Mouse (Mus musculus) CH12.LX (cell line): Measurements from ENCODE around the gene Prkacb. TPM values are rescaled to one million over a fixed set of nuclear protein-coding genes. Genes with fewer than 3 reads are reported as not detected.
"Not testable (repeated sequence)": the region's sequence is repeated elsewhere in the genome, so short reads cannot be mapped to it uniquely, and the experiment has no call there.

Experiments used
- DNase-seq: peaks from one replicate; pipeline ENCODE4 v3.0.0-alpha.2; 2013; ENCODE audit errors: extremely low read depth
- H3K27ac ChIP-seq: 2 replicates; pipeline ENCODE4 v1.5.1; 2012; ENCODE audit warnings: low read depth, mild to moderate bottlenecking, control low read depth, moderate library complexity; ENCODE audit not compliant: insufficient read depth
- H3K27me3 ChIP-seq: replicated peaks from 2 replicates; pipeline ENCODE3; 2012; ENCODE audit warnings: inconsistent platforms
- H3K36me3 ChIP-seq, 2 experiments: replicated peaks in 1 of 2; 2 replicates each; pipeline versions ENCODE3 to v1.6.1; 2012; ENCODE audit warnings: inconsistent platforms in 1 of 2, low read length in 1 of 2, mild to moderate bottlenecking in 1 of 2, mixed read lengths in 1 of 2, moderate library complexity in 1 of 2; ENCODE audit not compliant: control insufficient read depth in 1 of 2, insufficient read depth in 1 of 2
- H3K4me1 ChIP-seq, 2 experiments: 2 replicates each; pipeline ENCODE4 v1.6.1; 2012; ENCODE audit warnings: inconsistent platforms in 1 of 2, moderate library complexity in 1 of 2; ENCODE audit not compliant: insufficient read depth in 2 of 2, control insufficient read depth in 1 of 2
- H3K4me2 ChIP-seq: 2 replicates; pipeline ENCODE4 v1.6.1; 2012; ENCODE audit warnings: low read depth, mild to moderate bottlenecking, control low read depth; ENCODE audit not compliant: poor library complexity, insufficient read depth, severe bottlenecking
- H3K4me3 ChIP-seq, 3 experiments: fragments of 150-350 bp in 1 of 3; sonication (generic) in 1 of 3; replicated peaks in 1 of 3; 2 replicates each; pipeline versions ENCODE3 to v1.5.1; 2011 to 2012; ENCODE audit warnings: low read depth in 2 of 3, low read length in 2 of 3, mild to moderate bottlenecking in 2 of 3, moderate library complexity in 2 of 3, control low read depth in 1 of 3, improper control_type of control experiment in 1 of 3, inconsistent platforms in 1 of 3, mixed read lengths in 1 of 3; ENCODE audit not compliant: poor library complexity in 1 of 3
- H3K79me2 ChIP-seq: replicated peaks from 2 replicates; pipeline ENCODE4 v1.6.1; 2012; ENCODE audit warnings: mild to moderate bottlenecking, moderate library complexity; ENCODE audit not compliant: control insufficient read depth, poor library complexity, insufficient read depth, severe bottlenecking; ENCODE audit errors: extremely low read depth
- H3K9ac ChIP-seq: 2 replicates; pipeline ENCODE4 v1.6.1; 2012; ENCODE audit warnings: low read depth, mild to moderate bottlenecking, control low read depth, moderate library complexity; ENCODE audit not compliant: insufficient read depth
- H3K9me3 ChIP-seq: replicated peaks from 2 replicates; pipeline ENCODE3; 2012; ENCODE audit warnings: low read length, inconsistent platforms, mixed read lengths
- BHLHE40 ChIP-seq: IDR thresholded peaks from 2 replicates; pipeline ENCODE4 v1.6.1; 2011; ENCODE audit warnings: mild to moderate bottlenecking, low read depth, low read length, improper control_type of control experiment
- CHD2 ChIP-seq: IDR thresholded peaks from 2 replicates; pipeline ENCODE4 v1.6.1; 2011; ENCODE audit warnings: low read length, improper control_type of control experiment
- CTCF ChIP-seq, 2 experiments: IDR thresholded peaks in 1 of 2; conservative IDR thresholded peaks in 1 of 2; 2 replicates each; pipeline ENCODE4 v1.5.1; 2011 to 2012; ENCODE audit warnings: low read depth in 2 of 2, low read length in 2 of 2, improper control_type of control experiment in 1 of 2, inconsistent platforms in 1 of 2, mild to moderate bottlenecking in 1 of 2, moderate library complexity in 1 of 2
- E2F4 ChIP-seq: IDR thresholded peaks from 2 replicates; pipeline ENCODE4 v1.6.1; 2011; ENCODE audit warnings: low read depth, low read length, improper control_type of control experiment; ENCODE audit not compliant: insufficient replicate concordance
- GABPA ChIP-seq: IDR thresholded peaks from 2 replicates; pipeline ENCODE4 v1.6.1; 2012; ENCODE audit warnings: low read depth, low read length, improper control_type of control experiment, inconsistent platforms; ENCODE audit not compliant: insufficient replicate concordance
- IRF4 ChIP-seq: IDR thresholded peaks from 2 replicates; pipeline ENCODE4 v1.6.1; 2014; ENCODE audit warnings: low read depth, mild to moderate bottlenecking, inconsistent platforms, low read length, improper control_type of control experiment
- JUND ChIP-seq: conservative IDR thresholded peaks from 2 replicates; pipeline ENCODE4 v1.6.1; 2011; ENCODE audit warnings: low read depth, low read length, improper control_type of control experiment
- KAT2A ChIP-seq: IDR thresholded peaks from 2 replicates; pipeline ENCODE4 v1.6.1; 2012; ENCODE audit warnings: low read length, improper control_type of control experiment, inconsistent platforms; ENCODE audit not compliant: insufficient replicate concordance
- MAX ChIP-seq: IDR thresholded peaks from 2 replicates; pipeline ENCODE4 v1.6.1; 2011; ENCODE audit warnings: low read length, improper control_type of control experiment
- MEF2A ChIP-seq: IDR thresholded peaks from 2 replicates; pipeline ENCODE4 v1.6.1; 2014; ENCODE audit warnings: low read depth, mild to moderate bottlenecking, inconsistent platforms, low read length, improper control_type of control experiment, borderline replicate concordance
- MYC ChIP-seq: IDR thresholded peaks from 2 replicates; pipeline ENCODE4 v1.6.1; 2011; ENCODE audit warnings: low read depth, mild to moderate bottlenecking, improper control_type of control experiment, low read length
- POLR2AphosphoS2 ChIP-seq: IDR thresholded peaks from 2 replicates; pipeline ENCODE4 v1.6.1; 2011; ENCODE audit warnings: low read depth, low read length, improper control_type of control experiment
- SIN3A ChIP-seq: IDR thresholded peaks from 2 replicates; pipeline ENCODE4 v1.6.1; 2012; ENCODE audit warnings: low read length, improper control_type of control experiment, inconsistent platforms
- TBP ChIP-seq: conservative IDR thresholded peaks from 2 replicates; pipeline ENCODE4 v1.6.1; 2011; ENCODE audit warnings: low read depth, low read length, improper control_type of control experiment
- TCF12 ChIP-seq: IDR thresholded peaks from 2 replicates; pipeline ENCODE4 v1.6.1; 2014; ENCODE audit warnings: low read depth, mild to moderate bottlenecking, inconsistent platforms, low read length, improper control_type of control experiment
- dilution Hi-C: fragments of 300-500 bp; cut with MboI; formaldehyde crosslinking; loops from 2 replicates; pipeline ENCODE4 v1.14.3; 2020; ENCODE audit warnings: low sequenced_read_pairs; ENCODE audit not compliant: extremely low pct_unique_long_range_greater_than_20kb, extremely low pct_ligation_motif_present
- in situ Hi-C: fragments of 300-500 bp; cut with MboI; formaldehyde crosslinking; loops from 3 replicates; pipeline ENCODE4 v1.14.3; 2019; ENCODE audit warnings: low sequenced_read_pairs, low pct_ligation_motif_present, low pct_unique_long_range_greater_than_20kb, mixed read lengths
- polyA plus RNA-seq: library from polyadenylated mRNA; unstranded; fragments of >175 nt; gene quantifications from 2 replicates; pipeline ENCODE4 v1.2.1, GENCODE M21; 2012; ENCODE audit warnings: low read depth; ENCODE audit not compliant: insufficient read length
- total RNA-seq, 2 experiments: library from RNA; depleted of rRNA; stranded (reverse); fragments of 300-350 nt in 1 of 2; fragments of >200 nt in 1 of 2; gene quantifications; 2 replicates each; pipeline ENCODE4 v1.2.3; 2012 to 2014

The Prkacb gene
- total and polyA plus RNA-seq, 3 experiments = 33.1 to 65.1 (median 62.1) TPM

GRCm38 (mm10) chr3:146741158-146741557, 71.6 kb downstream of the Prkacb start:
- TF ChIP-seq CHD2 (no peak), E2F4 (no peak), CTCF (conservative IDR thresholded peaks at IDR 0.05 in 1 of 2, IDR thresholded peaks at IDR 0.05 in 1 of 2; ENCODE audit: low read depth in 2 of 2, low read length in 2 of 2) (no peak), POLR2AphosphoS2 (no peak), BHLHE40 (no peak), IRF4 (no peak), MAX (no peak), TBP (no peak), SIN3A (no peak), JUND (no peak), GABPA (no peak), KAT2A (no peak), MYC (no peak)
- Histone ChIP-seq H3K4me2 (no peak overlapping the region), H3K9me3 (no peaks in the 10 kb centered on the region), H3K36me3 (peaks cover 40 to 80% of the 10 kb centered on the region in 2 experiments), H3K4me3 (no peak overlapping the region), H3K79me2 (no peaks in the 10 kb centered on the region), H3K27ac (no peak overlapping the region), H3K4me1 (no peaks in the 10 kb centered on the region; a peak in 1 of 4 replicates), H3K9ac (no peak overlapping the region), H3K27me3 (no peaks in the 10 kb centered on the region)
- DNase-seq = no peak
- in situ Hi-C loops (no loop called here), dilution Hi-C loops (no loop called here)

- dilution Hi-C loops, H3K27ac ChIP-seq, H3K9ac ChIP-seq, H3K4me2 ChIP-seq, H3K27me3 ChIP-seq, H3K9me3 ChIP-seq, DNase-seq, H3K79me2 ChIP-seq, H3K4me3 ChIP-seq, in situ Hi-C loops, H3K4me1 ChIP-seq: not testable (repeated sequence)
- H3K36me3 ChIP-seq = peaks cover 43 to 78% of the 10 kb centered on the region in 2 experiments
Measured at GRCm38 (mm10) chr3:146736186-146736585, 76.6 kb downstream of the Prkacb start.

GRCm38 (mm10) chr3:146735657-146736056, 77.1 kb downstream of the Prkacb start:
- in situ Hi-C loops (no loop called here), dilution Hi-C loops (no loop called here)
- H3K4me3 ChIP-seq = no peak overlapping the region
- no peaks in the 10 kb centered on the region; a peak in 1 of 4 replicates for H3K4me1 ChIP-seq
- H3K9ac ChIP-seq = no peak overlapping the region
- no peak overlapping the region for H3K4me2 ChIP-seq
- DNase-seq = no peak
- no peaks in the 10 kb centered on the region for H3K79me2 ChIP-seq
- H3K27ac ChIP-seq = no peak overlapping the region
- no peaks in the 10 kb centered on the region for H3K27me3 ChIP-seq
- no peaks in the 10 kb centered on the region for H3K9me3 ChIP-seq
- TF ChIP-seq TCF12 (no peak), CTCF (conservative IDR thresholded peaks at IDR 0.05 in 1 of 2, IDR thresholded peaks at IDR 0.05 in 1 of 2; ENCODE audit: low read depth in 2 of 2, low read length in 2 of 2) (no peak), MEF2A (no peak)
- TF ChIP-seq, all 38 proteins: peak for 0
- H3K36me3 ChIP-seq = peaks cover 41 to 77% of the 10 kb centered on the region in 2 experiments
